Mouse (Mus musculus) thymus, postnatal 4 days (tissue): ENCODE data around the gene Scarb1.
"Not testable (repeated sequence)": the region's sequence is repeated elsewhere in the genome, so short reads cannot be mapped to it uniquely, and the experiment has no call there.

Source experiments
- DNase-seq: peaks from one replicate; pipeline ENCODE4 v3.0.0; 2021

The Scarb1 gene

GRCm38 (mm10) chr5:125340547-125341262, at the start of gene Scarb1:
Gene Scarb1 (minus strand): TSS chr5:125341094.
- DNase-seq: peak; percentile 94

- DNase-seq: peak; percentile 92
These were observed 48.9 kb upstream of the Scarb1 start, which contains the start of gene Ubc for GRCm38 (mm10) chr5:125389579-125390441. Gene Ubc (minus strand): TSS chr5:125390202.

GRCm38 (mm10) chr5:125389131-125389578, 48.3 kb upstream of the Scarb1 start, which contains the start of gene Gm10382:
Gene Gm10382 (plus strand): TSS chr5:125389322.
- peak; percentile 86 for DNase-seq

GRCm38 (mm10) chr5:125388358-125389092, 47.6 kb upstream of the Scarb1 start:
- no peak for DNase-seq

GRCm38 (mm10) chr5:125387295-125387694, 46.4 kb upstream of the Scarb1 start:
- not testable (repeated sequence) for DNase-seq

- DNase-seq: no peak
These were observed 44.5 kb upstream of the Scarb1 start for GRCm38 (mm10) chr5:125385215-125385940.

- DNase-seq: no peak
These were observed 43.8 kb upstream of the Scarb1 start for GRCm38 (mm10) chr5:125384512-125385214.

GRCm38 (mm10) chr5:125383637-125384420, 42.9 kb upstream of the Scarb1 start:
- no peak for DNase-seq

- DNase-seq: peak; percentile 67
These were observed 42.0 kb upstream of the Scarb1 start for GRCm38 (mm10) chr5:125382673-125383558.

- no peak for DNase-seq
These were observed 41.2 kb upstream of the Scarb1 start for GRCm38 (mm10) chr5:125381954-125382672.

GRCm38 (mm10) chr5:125378919-125379318, 38.0 kb upstream of the Scarb1 start:
- DNase-seq: no peak

GRCm38 (mm10) chr5:125377214-125377613, 36.3 kb upstream of the Scarb1 start:
- peak; percentile 70 for DNase-seq

- DNase-seq: no peak
These were observed 35.0 kb upstream of the Scarb1 start for GRCm38 (mm10) chr5:125375871-125376270.

- no peak for DNase-seq
These were observed 31.1 kb upstream of the Scarb1 start for GRCm38 (mm10) chr5:125372027-125372426.

GRCm38 (mm10) chr5:125370950-125371693, 30.2 kb upstream of the Scarb1 start:
- no peak for DNase-seq

GRCm38 (mm10) chr5:125368568-125368967, 27.7 kb upstream of the Scarb1 start:
- DNase-seq: peak; percentile 72

GRCm38 (mm10) chr5:125368156-125368555, 27.3 kb upstream of the Scarb1 start:
- no peak for DNase-seq

GRCm38 (mm10) chr5:125364851-125365429, 24.0 kb upstream of the Scarb1 start:
- DNase-seq: no peak
